Mouse (Mus musculus) megakaryocyte-erythroid progenitor cell, adult 5 weeks (primary cell): ENCODE data around the gene C87499. TPM values are rescaled to one million over a fixed set of nuclear protein-coding genes. Genes with fewer than 3 reads are reported as not detected.

Experiments
- polyA plus RNA-seq: library from polyadenylated mRNA; stranded (reverse); fragments of >175 nt; gene quantifications from 2 replicates; pipeline ENCODE4 v1.2.3, GENCODE M21; 2012

Gene C87499
- not detected in 2 replicates for polyA plus RNA-seq

GRCm38 (mm10) chr4:88634311-88634710 lies at the start of gene C87499:
Gene C87499, minus strand, starts transcription at chr4:88634411.

GRCm38 (mm10) chr4:88683812-88684211 lies 49.6 kb upstream of the C87499 start, which contains the start of gene Ifna2:
Gene Ifna2, minus strand, starts transcription at chr4:88683912.

GRCm38 (mm10) chr4:88676824-88677223 lies 42.6 kb upstream of the C87499 start, which contains the start of gene Ifna16:
Gene Ifna16, minus strand, starts transcription at chr4:88676924.

GRCm38 (mm10) chr4:88644359-88644758 lies 10.1 kb upstream of the C87499 start, which contains the start of gene Ifna13:
Gene Ifna13, minus strand, starts transcription at chr4:88644459.

GRCm38 (mm10) chr4:88603276-88603675 lies 30.9 kb downstream of the C87499 start, which contains the start of gene Ifna12:
Gene Ifna12, minus strand, starts transcription at chr4:88603376.

GRCm38 (mm10) chr4:88592285-88592684 lies 41.9 kb downstream of the C87499 start, which contains the start of gene Ifna9:
Gene Ifna9, minus strand, starts transcription at chr4:88592385.

Other genes with a start within 250 kb of the C87499 start
- gene Hacd4, start 195.5 kb downstream of the C87499 start, polyA plus RNA-seq = 0.31 and 0.44 TPM in 2 replicates
- not detected in 2 replicates for gene Ifnb1, start 111.6 kb downstream of the C87499 start, polyA plus RNA-seq
- gene Ifna15, start 76.2 kb downstream of the C87499 start, polyA plus RNA-seq = not detected in 2 replicates
- not detected in 2 replicates for gene Ifna14, start 62.6 kb downstream of the C87499 start, polyA plus RNA-seq
- gene Ifna9, start 42.0 kb downstream of the C87499 start, polyA plus RNA-seq = not detected in 2 replicates
- not detected in 2 replicates for gene Ifna12, start 31.0 kb downstream of the C87499 start, polyA plus RNA-seq
- not detected in 2 replicates for gene Ifna13, start 10.0 kb upstream of the C87499 start, polyA plus RNA-seq
- gene Ifna16, start 42.5 kb upstream of the C87499 start, polyA plus RNA-seq = not detected in 2 replicates
- not detected in 2 replicates for gene Ifna2, start 49.5 kb upstream of the C87499 start, polyA plus RNA-seq
- gene Ifnab, start 56.9 kb upstream of the C87499 start, polyA plus RNA-seq = not detected in 2 replicates
- gene Gm26566, start 87.4 kb upstream of the C87499 start, polyA plus RNA-seq = 1.2 and 1.3 TPM in 2 replicates
- gene Klhl9, start 88.1 kb upstream of the C87499 start, polyA plus RNA-seq = 6.6 and 7.6 TPM in 2 replicates
- gene Gm13271, start 120.5 kb upstream of the C87499 start, polyA plus RNA-seq = not detected in 2 replicates
- gene Gm13283, start 125.7 kb upstream of the C87499 start, polyA plus RNA-seq = 0.12 and 0.13 TPM in 2 replicates
- gene Gm13290, start 139.4 kb upstream of the C87499 start, polyA plus RNA-seq = not detected in 2 replicates
- not detected in 2 replicates for gene Gm13289, start 142.5 kb upstream of the C87499 start, polyA plus RNA-seq
- gene Gm13272, start 145.4 kb upstream of the C87499 start, polyA plus RNA-seq = not detected in 2 replicates
- gene Ifnz, start 147.7 kb upstream of the C87499 start, polyA plus RNA-seq = not detected in 2 replicates
- gene Gm13276, start 151.3 kb upstream of the C87499 start, polyA plus RNA-seq = not detected in 2 replicates
- not detected in 2 replicates for gene Gm13277, start 154.2 kb upstream of the C87499 start, polyA plus RNA-seq
- gene Gm13278, start 157.1 kb upstream of the C87499 start, polyA plus RNA-seq = not detected in 2 replicates
- gene Gm13275, start 160.1 kb upstream of the C87499 start, polyA plus RNA-seq = not detected in 2 replicates
- not detected in 2 replicates for gene Gm13279, start 163.0 kb upstream of the C87499 start, polyA plus RNA-seq
- not detected in 2 replicates for gene Gm13285, start 165.3 kb upstream of the C87499 start, polyA plus RNA-seq
- not detected in 2 replicates for gene Gm13287, start 168.8 kb upstream of the C87499 start, polyA plus RNA-seq
- 0.06 and 0.09 TPM in 2 replicates for gene Gm13288, start 171.1 kb upstream of the C87499 start, polyA plus RNA-seq
- not detected in 2 replicates for gene Ifna7, start 181.8 kb upstream of the C87499 start, polyA plus RNA-seq
- gene Ifna11, start 185.5 kb upstream of the C87499 start, polyA plus RNA-seq = not detected in 2 replicates
- not detected in 2 replicates for gene Ifna6, start 193.0 kb upstream of the C87499 start, polyA plus RNA-seq
- gene Ifna5, start 201.1 kb upstream of the C87499 start, polyA plus RNA-seq = not detected in 2 replicates
- gene Ifna4, start 207.4 kb upstream of the C87499 start, polyA plus RNA-seq = not detected in 2 replicates
- gene Ifna1, start 215.7 kb upstream of the C87499 start, polyA plus RNA-seq = not detected in 2 replicates
- not detected in 2 replicates for gene Ifne, start 245.8 kb upstream of the C87499 start, polyA plus RNA-seq